Mouse (Mus musculus): ENCODE measurements around the gene Trarg1. TPM values are rescaled to one million over a fixed set of nuclear protein-coding genes. Genes with fewer than 3 reads are reported as not detected.

Gene Trarg1
- total RNA-seq, 2 experiments from 2014 or later = 0.60 to 0.62 TPM

Other genes starting within 250 kb of the Trarg1 start
- gene Abr, start 57.5 kb upstream of the Trarg1 start, total RNA-seq (2021) = 100 to 1,000 TPM; 299 to 308 TPM
- 1 to 10 TPM; 3.8 to 5.4 TPM for gene Bhlha9, start 7.3 kb upstream of the Trarg1 start, total RNA-seq (2021)
- gene Gosr1, start 83.8 kb downstream of the Trarg1 start, total RNA-seq (2021) = 10 to 100 TPM; 35.6 to 43.9 TPM
- gene Cpd, start 167.2 kb downstream of the Trarg1 start, total RNA-seq (2021) = 10 to 100 TPM; 78.0 to 78.1 TPM
- gene Tmigd1, start 222.4 kb downstream of the Trarg1 start, total RNA-seq (2021) = not detected
- gene Blmh, start 245.0 kb downstream of the Trarg1 start, total RNA-seq (2021) = 10 to 100 TPM; 85.0 to 91.7 TPM